Mouse (Mus musculus) 3T3-L1 (cell line): ENCODE measurements around the gene Drc1.

Experiments used
- DNase-seq: peaks from one replicate; pipeline ENCODE4 v3.0.0-alpha.2; 2015; ENCODE audit warnings: low read depth, low spot score

The Drc1 gene

DNA sequence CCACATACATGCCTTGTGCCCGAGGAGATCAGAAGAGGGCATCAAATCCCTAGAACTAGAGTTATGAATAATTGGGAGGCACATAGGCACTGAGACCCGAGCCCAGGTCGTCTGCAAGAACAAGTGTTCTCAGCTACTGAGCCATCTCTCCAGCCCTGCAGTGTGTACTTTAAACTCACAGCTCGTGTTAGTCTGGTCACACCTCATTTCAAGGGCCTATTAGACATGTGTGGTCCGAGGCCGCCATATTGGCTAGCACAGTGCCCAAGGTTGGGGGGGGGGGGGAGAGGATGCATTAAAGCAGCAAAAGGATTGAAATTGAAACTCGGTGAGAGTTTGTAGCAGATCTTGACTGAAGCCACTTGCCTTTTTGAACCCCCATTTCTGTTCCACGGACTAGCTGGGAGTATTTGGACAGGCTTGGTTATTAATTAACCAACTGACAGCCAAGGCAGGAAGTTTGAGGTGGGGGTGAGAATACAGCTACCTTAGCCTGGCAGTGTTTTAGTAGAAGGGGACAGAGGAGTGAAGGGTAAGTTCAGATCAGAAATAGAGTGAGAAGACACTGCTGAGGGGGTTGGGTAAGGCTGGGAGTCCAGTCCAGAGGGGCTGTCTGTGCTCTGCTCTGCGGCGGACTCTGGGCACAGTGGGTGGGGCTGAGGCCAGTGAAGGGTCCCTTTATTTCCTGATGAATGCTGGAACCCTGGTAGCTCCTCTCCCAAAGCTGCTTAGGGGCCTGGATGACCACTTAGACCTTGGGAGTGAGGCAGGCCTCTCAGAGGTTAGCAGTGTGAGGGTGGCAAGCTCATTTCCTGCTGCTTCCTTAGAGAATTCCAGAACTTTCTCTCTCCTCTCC, 5.0 kb downstream of the Drc1 start:
- no peak for DNase-seq

- DNase-seq: no peak
Measured at GRCm38 (mm10) chr5:30287106-30287882, 6.1 kb downstream of the Drc1 start.

GRCm38 (mm10) chr5:30340815-30341214, 59.6 kb downstream of the Drc1 start:
- DNase-seq: no peak

- DNase-seq: no peak
Measured at GRCm38 (mm10) chr5:30341601-30342365, 60.6 kb downstream of the Drc1 start.

DNA sequence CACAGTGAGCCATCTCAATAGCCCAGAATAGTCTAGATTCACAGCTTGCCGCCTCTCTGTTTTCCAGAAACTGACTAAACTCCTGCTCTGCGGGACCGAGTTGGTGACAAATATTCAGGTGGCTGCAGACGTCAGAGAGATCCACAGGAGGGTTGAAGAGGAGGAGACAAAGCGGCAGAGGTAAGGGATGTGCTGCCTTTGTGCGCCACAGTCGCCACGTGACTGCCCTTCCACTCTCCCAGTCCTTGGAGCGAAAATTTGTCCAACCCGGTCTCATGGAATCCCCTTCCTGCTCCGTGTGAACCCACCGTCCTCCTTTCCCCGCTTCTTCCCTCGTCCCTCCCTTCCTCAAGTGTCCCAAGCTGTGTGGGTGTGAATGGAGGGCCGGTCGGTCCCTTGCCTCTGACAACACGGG, 61.4 kb downstream of the Drc1 start:
- DNase-seq: no peak

DNA sequence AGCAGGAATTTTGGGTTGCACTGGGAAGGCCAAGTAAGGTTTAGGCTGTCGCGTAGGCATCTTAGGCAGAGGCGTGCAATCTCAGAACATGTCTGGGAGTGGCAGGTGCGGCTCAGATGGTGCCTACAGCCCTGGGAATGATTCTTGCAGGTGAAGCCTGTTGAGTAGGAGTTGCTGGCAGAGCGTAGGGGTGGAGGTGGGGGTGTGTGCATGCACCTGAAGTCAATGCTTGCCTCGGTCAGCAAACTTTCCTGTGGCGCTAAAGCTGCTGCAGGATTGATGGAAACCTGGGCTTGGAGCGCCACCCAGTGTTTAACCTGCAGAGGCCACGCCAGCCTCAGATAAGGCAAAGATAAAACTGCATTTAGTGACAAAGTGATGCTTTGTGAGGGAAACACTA, 61.9 kb downstream of the Drc1 start:
- peak; percentile 67 for DNase-seq

DNA sequence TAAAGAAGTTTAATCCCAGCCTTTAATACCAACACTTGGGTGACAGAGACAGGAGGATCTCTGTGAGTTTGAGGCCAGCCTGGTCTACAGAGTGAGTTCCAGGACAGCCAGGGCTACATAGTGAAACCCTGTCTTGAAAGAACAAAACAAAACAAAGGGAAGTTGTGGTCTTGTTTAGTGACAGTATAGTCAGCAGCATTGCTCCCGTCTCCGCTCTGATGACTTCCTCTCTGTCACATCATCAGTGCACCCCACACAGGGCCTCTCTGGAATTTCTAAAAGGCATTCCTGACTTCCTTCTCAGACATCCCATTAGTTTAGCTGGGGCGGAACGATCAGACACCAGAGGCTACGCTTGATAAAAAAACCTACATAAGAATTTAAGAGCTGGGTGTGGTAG, 62.7 kb downstream of the Drc1 start:
- DNase-seq: no peak

- DNase-seq: no peak
Measured at GRCm38 (mm10) chr5:30353605-30354004, 72.4 kb downstream of the Drc1 start.

DNA sequence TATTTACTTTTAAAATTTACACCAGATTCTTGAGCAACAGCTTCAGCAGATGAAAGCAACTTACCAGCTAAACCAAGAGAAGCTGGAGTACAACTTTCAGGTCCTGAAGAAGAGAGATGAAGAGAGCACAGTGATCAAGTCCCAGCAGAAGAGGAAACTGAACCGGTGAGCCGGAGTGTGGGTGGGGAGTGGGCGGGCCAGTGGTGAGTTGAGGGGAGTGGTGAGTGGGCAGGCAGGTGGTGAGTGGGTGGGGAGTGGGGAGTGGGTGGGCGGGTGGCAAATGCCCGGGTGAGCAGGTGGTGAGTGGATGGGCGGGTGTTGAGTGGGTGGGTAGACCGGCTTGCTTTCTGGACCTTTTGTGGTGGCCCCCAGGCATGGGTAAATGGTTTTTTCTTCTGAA, 73.9 kb downstream of the Drc1 start:
- no peak for DNase-seq

DNA sequence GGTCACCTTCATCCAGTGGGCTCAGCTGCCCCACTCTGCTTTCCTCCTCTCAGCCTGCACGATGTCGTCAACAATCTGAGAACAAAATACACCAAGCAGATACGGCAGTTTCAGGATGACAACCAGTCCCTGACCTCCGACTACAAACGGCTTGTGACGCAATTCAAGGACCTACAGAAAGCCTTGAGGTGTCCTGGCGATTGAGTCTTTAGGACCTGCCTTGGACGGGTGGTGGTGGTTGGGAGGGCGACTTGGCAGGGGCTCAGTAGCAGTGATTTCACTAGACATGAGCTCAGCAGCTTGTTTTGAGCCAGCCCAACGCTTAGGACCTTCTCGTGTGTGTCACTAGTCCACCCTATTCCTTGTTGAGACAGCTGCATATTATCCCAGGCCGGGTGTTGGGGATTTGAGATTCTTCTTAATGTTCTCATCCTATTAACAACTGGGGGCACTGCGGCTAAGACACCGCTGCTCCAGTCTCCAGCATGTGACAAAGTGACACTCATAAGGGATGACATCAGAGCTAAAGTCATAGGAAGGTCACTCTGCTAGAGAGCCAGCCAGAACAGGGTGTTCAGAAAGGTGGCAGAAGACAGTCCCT, 74.5 kb downstream of the Drc1 start:
- no peak for DNase-seq

DNA sequence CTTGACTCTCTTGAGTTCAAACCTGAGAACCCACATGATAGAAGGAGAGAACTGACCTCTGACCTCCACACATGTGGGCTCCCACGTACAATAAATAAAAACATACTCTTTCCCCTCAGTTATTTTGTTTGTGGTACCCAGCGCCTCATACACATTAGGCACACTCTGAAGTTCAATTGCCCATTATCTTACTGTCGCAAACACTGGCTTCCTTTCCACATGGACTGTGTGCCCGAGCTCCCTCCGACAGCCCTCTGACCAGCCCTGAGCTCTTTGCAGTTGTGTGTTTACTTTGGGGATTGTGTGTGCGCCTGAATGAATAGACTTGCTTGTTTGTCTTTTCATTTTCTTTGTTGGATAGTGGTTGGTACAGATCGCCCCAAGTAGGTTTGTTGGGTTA, 75.5 kb downstream of the Drc1 start:
- no peak for DNase-seq

GRCm38 (mm10) chr5:30358436-30359099, 77.4 kb downstream of the Drc1 start:
- DNase-seq: peak; percentile 44

- no peak for DNase-seq
Measured at GRCm38 (mm10) chr5:30367405-30367804, 86.2 kb downstream of the Drc1 start.

DNA sequence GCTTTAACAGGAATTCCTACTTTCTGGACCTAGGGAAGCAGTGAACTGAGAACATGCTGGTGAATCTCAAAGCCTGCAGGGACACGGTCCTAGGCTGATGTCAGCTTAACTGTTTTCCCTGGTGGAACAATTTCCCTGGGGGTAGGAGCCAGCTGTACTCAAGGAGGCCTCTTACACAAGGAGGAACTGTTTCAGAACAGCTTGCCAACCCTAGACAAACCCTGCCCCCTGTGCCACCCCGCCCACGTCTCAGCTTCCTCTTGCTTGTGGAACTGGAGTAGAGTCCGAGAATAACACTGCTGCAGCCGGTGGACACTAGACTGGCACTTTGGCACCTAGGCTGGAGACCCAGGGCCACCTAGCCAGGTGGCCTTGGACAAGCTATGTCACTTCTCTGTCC, 88.2 kb downstream of the Drc1 start:
- DNase-seq: peak; percentile 5

- no peak for DNase-seq
Measured at GRCm38 (mm10) chr5:30382876-30383275, 101.7 kb downstream of the Drc1 start.

GRCm38 (mm10) chr5:30387726-30388125, 106.5 kb downstream of the Drc1 start:
- no peak for DNase-seq

DNA sequence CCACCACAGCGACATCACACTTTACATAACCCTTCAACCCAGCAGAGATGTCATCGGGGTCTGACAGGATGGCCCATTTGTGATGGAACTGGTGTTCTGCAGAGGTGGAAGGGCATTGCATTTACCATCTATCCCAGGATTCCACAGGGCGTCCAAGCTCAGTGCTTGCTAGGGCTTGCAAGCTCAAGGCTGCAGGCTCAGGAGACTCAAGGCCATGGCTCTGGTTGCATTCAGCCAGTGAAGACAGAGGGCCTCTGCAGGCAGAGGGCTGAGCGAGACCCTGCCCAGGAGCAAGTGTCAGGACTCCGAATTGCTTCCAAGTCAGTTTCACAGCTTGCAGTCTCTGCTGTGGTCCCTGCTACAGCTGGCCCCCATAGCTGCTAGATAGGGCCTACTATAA, 108.6 kb downstream of the Drc1 start:
- DNase-seq: no peak

GRCm38 (mm10) chr5:30391473-30391872, 110.3 kb downstream of the Drc1 start:
- DNase-seq: peak; percentile 80

GRCm38 (mm10) chr5:30400521-30400920, 119.3 kb downstream of the Drc1 start:
- DNase-seq: no peak

GRCm38 (mm10) chr5:30401165-30401564, 120.0 kb downstream of the Drc1 start:
- no peak for DNase-seq

DNA sequence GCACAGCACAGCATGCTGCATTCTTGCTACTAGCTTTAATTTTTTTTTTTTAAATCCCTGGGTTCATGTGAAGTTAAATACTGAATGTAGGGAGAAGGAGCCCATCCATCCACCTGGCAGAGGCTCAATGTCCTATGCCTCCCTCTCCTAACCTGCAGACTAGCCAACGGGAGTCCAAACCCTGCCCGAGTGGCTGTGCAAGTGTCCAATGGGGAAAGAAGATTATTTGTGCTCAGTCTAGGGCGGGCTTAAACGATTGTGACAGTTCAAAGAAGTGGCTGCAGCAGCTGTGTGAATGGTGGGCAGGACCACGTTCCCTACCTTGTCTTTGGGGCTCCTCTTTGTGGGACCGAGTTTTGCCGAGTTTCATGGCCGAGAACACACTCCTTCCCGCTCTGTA, 125.7 kb downstream of the Drc1 start:
- no peak for DNase-seq
